Mouse (Mus musculus): Measurements from ENCODE around the gene Xpo6. TPM values are rescaled to one million over a fixed set of nuclear protein-coding genes. Genes with fewer than 3 reads are reported as not detected.

The Xpo6 gene
- polyA plus RNA-seq (2014; fragmentation: Illumina TruSeq; extraction: RNeasy Lipid Tissue Mini Kit (QIAGEN cat#74804)), result 56.2 TPM

GRCm38 (mm10) chr7:126200178-126200996 lies at the start of gene Xpo6:
Gene Xpo6, minus strand, starts transcription at chr7:126200501.

GRCm38 (mm10) chr7:126082286-126082741 lies 118.0 kb downstream of the Xpo6 start, which contains the start of gene Gsg1l:
Gene Gsg1l, minus strand, starts transcription at chr7:126082411.

Other genes starting within 250 kb of the Xpo6 start
- gene Gsg1l, start 118.1 kb downstream of the Xpo6 start, polyA plus RNA-seq (2014; fragmentation: Illumina TruSeq; extraction: RNeasy Lipid Tissue Mini Kit (QIAGEN cat#74804)), result 4.2 TPM
- 8.5 TPM for gene Sbk1, start 72.1 kb upstream of the Xpo6 start, polyA plus RNA-seq (2014; fragmentation: Illumina TruSeq; extraction: RNeasy Lipid Tissue Mini Kit (QIAGEN cat#74804))
- gene Lat, start 169.1 kb upstream of the Xpo6 start, polyA plus RNA-seq (2014; fragmentation: Illumina TruSeq; extraction: RNeasy Lipid Tissue Mini Kit (QIAGEN cat#74804)), result not detected
- 2.6 TPM for gene Spns1, start 176.9 kb upstream of the Xpo6 start, polyA plus RNA-seq (2014; fragmentation: Illumina TruSeq; extraction: RNeasy Lipid Tissue Mini Kit (QIAGEN cat#74804))
- gene Nfatc2ip, start 196.2 kb upstream of the Xpo6 start, polyA plus RNA-seq (2014; fragmentation: Illumina TruSeq; extraction: RNeasy Lipid Tissue Mini Kit (QIAGEN cat#74804)), result 14.5 TPM
- 0.17 TPM for gene Cd19, start 214.4 kb upstream of the Xpo6 start, polyA plus RNA-seq (2014; fragmentation: Illumina TruSeq; extraction: RNeasy Lipid Tissue Mini Kit (QIAGEN cat#74804))
- 0.20 TPM for gene Rabep2, start 228.3 kb upstream of the Xpo6 start, polyA plus RNA-seq (2014; fragmentation: Illumina TruSeq; extraction: RNeasy Lipid Tissue Mini Kit (QIAGEN cat#74804))